Mouse (Mus musculus) lung, embryonic 14.5 days (tissue): ENCODE measurements around the gene Gm17026. TPM values are rescaled to one million over a fixed set of nuclear protein-coding genes. Genes with fewer than 3 reads are reported as not detected.
"Not testable (repeated sequence)": the region's sequence is repeated elsewhere in the genome, so short reads cannot be mapped to it uniquely, and the experiment has no call there.

ENCODE experiments used
- ATAC-seq: fragments of 200-750 bp; cut with Nextera tagmentation; 2 replicates; pipeline ENCODE4 v1.8.0; 2017; ENCODE audit warnings: mild to moderate bottlenecking, moderate TSS enrichment, moderate library complexity; ENCODE audit not compliant: insufficient read depth
- DNase-seq: peaks from one replicate; pipeline ENCODE4 v3.0.0-alpha.2; 2015
- H3K27ac ChIP-seq: fragments of 300-500 bp; sonication (generic); 2 replicates; pipeline ENCODE4 v1.5.1; 2014; ENCODE audit warnings: low read depth, mild to moderate bottlenecking, moderate library complexity
- H3K27me3 ChIP-seq: fragments of 300-500 bp; sonication (generic); 2 replicates; pipeline ENCODE4 v1.6.1; 2014; ENCODE audit warnings: low read length, control low read depth; ENCODE audit not compliant: insufficient read depth
- H3K36me3 ChIP-seq: fragments of 300-500 bp; sonication (generic); 2 replicates; pipeline ENCODE4 v1.6.1; 2014; ENCODE audit warnings: control low read depth; ENCODE audit not compliant: insufficient read depth
- H3K4me1 ChIP-seq: fragments of 300-500 bp; sonication (generic); 2 replicates; pipeline ENCODE4 v1.6.1; 2014; ENCODE audit warnings: antibody characterized with exemption, control low read depth; ENCODE audit not compliant: insufficient read depth
- H3K4me2 ChIP-seq: fragments of 300-500 bp; sonication (generic); 2 replicates; pipeline ENCODE4 v1.6.1; 2014; ENCODE audit warnings: mild to moderate bottlenecking
- H3K4me3 ChIP-seq: fragments of 300-500 bp; sonication (generic); 2 replicates; pipeline ENCODE4 v1.5.1; 2014; ENCODE audit warnings: low read depth, low read length
- H3K9ac ChIP-seq: fragments of 300-500 bp; sonication (generic); 2 replicates; pipeline ENCODE4 v1.6.1; 2014
- H3K9me3 ChIP-seq: fragments of 300-500 bp; sonication (generic); 2 replicates; pipeline ENCODE4 v1.6.1; 2016; ENCODE audit warnings: low read depth, low read length, control low read depth
- WGBS: fragments of 180-500 bp; shearing (Covaris S2); extraction: QIAGEN DNeasy Blood & Tissue Kit; methylation state at CpG from one replicate; pipeline ENCODE4 v1.1.7; 2014; 5-methylcytosine and 5-hydroxymethylcytosine counted together
- microRNA-seq: library from miRNA; unstranded; fragments of <30 nt; microRNA quantifications from one replicate; pipeline ENCODE4, GENCODE M21; 2016; ENCODE audit warnings: borderline number of aligned reads
- polyA plus RNA-seq: library from polyadenylated mRNA; unstranded; fragments of >200 nt; fragmentation: Nextera tagmentation; extraction: Ambion mirVana; gene quantifications from 2 replicates; pipeline ENCODE4 v1.2.1, GENCODE M21; 2014

Gm17026 gene
- polyA plus RNA-seq: not detected in 2 replicates

GRCm38 (mm10) chr14:42259948-42260347 lies at the start of gene Gm17026:
TSS of gene Gm17026 (minus strand) at chr14:42260048.
- DNase-seq, H3K4me2 ChIP-seq, H3K9me3 ChIP-seq, H3K27ac ChIP-seq, H3K9ac ChIP-seq, H3K36me3 ChIP-seq, H3K4me1 ChIP-seq, H3K4me3 ChIP-seq, H3K27me3 ChIP-seq, ATAC-seq: not testable (repeated sequence)
- WGBS: no CpG with 5 or more reads among the region's 3 CpGs

- not testable (repeated sequence) for H3K9ac ChIP-seq, H3K4me2 ChIP-seq, DNase-seq, ATAC-seq, H3K9me3 ChIP-seq, H3K36me3 ChIP-seq, H3K27me3 ChIP-seq, H3K4me3 ChIP-seq, H3K4me1 ChIP-seq, H3K27ac ChIP-seq
- WGBS: no CpG with 5 or more reads among the region's 3 CpGs
Observed at GRCm38 (mm10) chr14:42297258-42297657, 37.4 kb upstream of the Gm17026 start, which contains the start of gene Gm9611. TSS of gene Gm9611 (minus strand) at chr14:42297358.

- H3K27ac ChIP-seq, H3K4me3 ChIP-seq, H3K27me3 ChIP-seq, H3K9ac ChIP-seq, ATAC-seq, H3K4me2 ChIP-seq, H3K4me1 ChIP-seq, DNase-seq, H3K9me3 ChIP-seq, H3K36me3 ChIP-seq: not testable (repeated sequence)
- 63% methylated on average over 8 of the region's 10 CpGs for WGBS
Observed at GRCm38 (mm10) chr14:42216766-42217537, 42.9 kb downstream of the Gm17026 start.

Small RNAs within 50 kb of the gene (microRNA-seq; reads per million reads assigned to microRNA genes)
- gene Gm25208 (not detected), gene Gm25892 (not detected)

Other genes starting within 250 kb of the Gm17026 start
- not detected in 2 replicates for gene Gm7951, start 142.7 kb downstream of the Gm17026 start, polyA plus RNA-seq
- not detected in 2 replicates for gene Gm17027, start 97.4 kb downstream of the Gm17026 start, polyA plus RNA-seq
- gene Gm3573, start 69.3 kb downstream of the Gm17026 start, polyA plus RNA-seq: not detected in 2 replicates
- gene Gm9611, start 37.3 kb upstream of the Gm17026 start, polyA plus RNA-seq: not detected in 2 replicates
- gene Gm7995, start 50.2 kb upstream of the Gm17026 start, polyA plus RNA-seq: not detected in 2 replicates
- gene Gm8005, start 179.6 kb upstream of the Gm17026 start, polyA plus RNA-seq: not detected in 2 replicates
- not detected in 2 replicates for gene Gm8011, start 203.8 kb upstream of the Gm17026 start, polyA plus RNA-seq
- gene Gm8020, start 242.3 kb upstream of the Gm17026 start, polyA plus RNA-seq: not detected in 2 replicates